42 mouse cellular contexts compared by ENCODE assay signal in the genomic region with DNA sequence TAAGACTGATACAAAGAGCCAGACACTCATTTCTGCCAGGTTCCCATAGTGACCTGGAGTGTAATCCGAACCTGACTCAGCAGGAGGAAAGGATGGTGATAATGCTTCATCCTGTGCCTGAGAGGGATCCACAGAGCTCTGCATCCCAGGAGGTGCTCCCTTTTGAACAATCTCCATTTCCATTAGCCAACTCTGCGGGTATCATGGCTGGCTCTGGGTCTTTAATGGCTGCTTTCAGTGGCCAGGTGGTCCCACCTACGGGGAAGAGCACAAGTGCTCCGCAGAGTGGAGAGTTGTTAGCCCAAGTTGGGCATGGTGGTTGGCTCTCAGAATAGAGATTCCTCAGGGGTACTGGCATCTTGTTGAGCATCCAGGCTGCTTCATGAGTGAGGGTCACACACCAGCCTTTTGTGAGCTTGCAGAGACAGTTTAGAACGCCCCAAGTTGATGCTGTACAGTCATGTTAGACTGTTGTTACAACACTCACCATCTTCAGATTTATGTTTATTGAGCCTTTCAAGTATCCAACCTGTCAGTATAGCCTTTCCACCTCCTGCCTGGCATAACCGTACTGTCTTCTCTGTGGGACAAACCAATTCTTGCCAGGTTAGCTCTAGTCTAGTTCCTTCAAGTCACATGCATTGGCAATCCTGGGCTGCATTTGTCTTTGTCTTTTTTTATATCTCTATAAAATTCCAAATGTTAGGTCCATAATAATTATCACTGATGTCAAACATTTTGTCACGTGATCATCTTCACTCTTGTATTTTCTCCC. TPM values are rescaled to one million over a fixed set of nuclear protein-coding genes. Genes with fewer than 3 reads are reported as not detected.
DNase-seq lines count a peak whose midpoint lies in the region; ATAC-seq and TF ChIP-seq lines count a peak whose summit lies in the region.
"Had no signal": no experiment of that assay in that cellular context is flagged by ENCODE, and none has a peak within 500 bp of the region (broad histone marks: within the 10 kb centered on the region; RNA-seq: fewer than 3 reads in every experiment).

No protein-coding gene starts in this region.

- no peak for TF ChIP-seq CTCF in lung, postnatal 0 days (IDR thresholded peaks at IDR 0.05)

- no peak overlapping the region for H3K27ac ChIP-seq in hindbrain, embryonic 16.5 days (ENCODE audit: low read depth, low read length)
- no peak overlapping the region for H3K27ac ChIP-seq in hindbrain, embryonic 10.5 days
- H3K27ac ChIP-seq in lung, postnatal 0 days (ENCODE audit: low read length), result no peak overlapping the region
- H3K27ac ChIP-seq in midbrain, embryonic 10.5 days (replicated peaks), result no peak overlapping the region
- H3K27ac ChIP-seq: embryonic facial prominence, embryonic 12.5 days; forebrain, embryonic 15.5 days; gastrocnemius, adult 2 months; heart, adult 2 months; hindbrain, embryonic 15.5 days; kidney, embryonic 15.5 days; layer of hippocampus, adult 2 months; left cerebral cortex, adult 2 months; limb, embryonic 10.5 days; limb, embryonic 15.5 days; liver, embryonic 13.5 days; macrophage; stomach, postnatal 0 days had no signal

- H3K4me2 ChIP-seq in hindbrain, embryonic 16.5 days (ENCODE audit: low read length), result no peak overlapping the region
- no peak overlapping the region for H3K4me2 ChIP-seq in lung, postnatal 0 days (replicated peaks; ENCODE audit: low read depth, low read length)
- H3K4me2 ChIP-seq: embryonic facial prominence, embryonic 12.5 days; forebrain, embryonic 15.5 days; heart, embryonic 12.5 days; hindbrain, embryonic 15.5 days; kidney, embryonic 15.5 days; limb, embryonic 15.5 days; liver, embryonic 13.5 days had no signal

- ATAC-seq in hindbrain, embryonic 16.5 days, result peak; percentile 56; the same call in 1 of the 2 replicates
- no peak for ATAC-seq in lung, postnatal 0 days
- ATAC-seq: activated CD4-positive, CD25-positive, alpha-beta regulatory T cell, adult 4 months; forebrain, embryonic 15.5 days; midbrain, embryonic 16.5 days had no signal

- H3K4me1 ChIP-seq in hindbrain, embryonic 16.5 days (ENCODE audit: control insufficient read depth, insufficient read depth, low read depth, low read length), result no peaks in the 10 kb centered on the region
- no peaks in the 10 kb centered on the region for H3K4me1 ChIP-seq in hindbrain, embryonic 10.5 days (replicated peaks)
- peaks cover 4% of the 10 kb centered on the region; the same call in 1 of the 2 replicates for H3K4me1 ChIP-seq in lung, postnatal 0 days (ENCODE audit: insufficient read depth, low read depth, low read length)
- no peaks in the 10 kb centered on the region for H3K4me1 ChIP-seq in midbrain, embryonic 10.5 days
- H3K4me1 ChIP-seq: embryonic facial prominence, embryonic 12.5 days; forebrain, embryonic 15.5 days; heart, embryonic 12.5 days; hindbrain, embryonic 15.5 days; kidney, embryonic 15.5 days; limb, embryonic 15.5 days; liver, embryonic 13.5 days had no signal

- no peak overlapping the region for H3K9ac ChIP-seq in hindbrain, embryonic 16.5 days (ENCODE audit: low read depth, low read length)
- no peak overlapping the region for H3K9ac ChIP-seq in lung, postnatal 0 days (replicated peaks; ENCODE audit: low read depth)
- H3K9ac ChIP-seq: embryonic facial prominence, embryonic 12.5 days; forebrain, embryonic 15.5 days; heart, embryonic 12.5 days; hindbrain, embryonic 15.5 days; kidney, embryonic 15.5 days; limb, embryonic 15.5 days; liver, embryonic 13.5 days had no signal

- DNase-seq in hindbrain, embryonic 10.5 days (ENCODE audit: low spot score), result no peak
- DNase-seq in cerebellum, adult 11-12 months, result peak; percentile 92
- DNase-seq in cerebellum, adult 9-11 months, result peak; percentile 92
- no peak for DNase-seq in MN1 (ENCODE audit: low spot score)
- DNase-seq in lung, postnatal 0 days (ENCODE audit: low spot score), result no peak
- DNase-seq in midbrain, embryonic 10.5 days (ENCODE audit: low spot score), result no peak
- no peak for DNase-seq in left cerebral cortex, postnatal 25 days (ENCODE audit: low spot score in 2 of 2)
- DNase-seq: adrenal gland, adult 2 months; adrenal gland, postnatal 36 days; gastrocnemius, adult 2 months; gastrocnemius, postnatal 36 days; heart, adult 2 months; kidney, adult 18-20 months; kidney, postnatal 25 days; liver, embryonic 13.5 days; lung, adult 18-20 months; lung, postnatal 10 days; right cerebral cortex, adult 18-20 months; thymus, adult 18-20 months; thymus, postnatal 25 days had no signal

- intact Hi-C loops in left cerebral cortex, postnatal 25 days (cut with DNase I), result no loop called here

- no peaks in the 10 kb centered on the region for H3K27me3 ChIP-seq in hindbrain, embryonic 16.5 days (replicated peaks; ENCODE audit: control insufficient read depth, insufficient read depth, low read length)
- no peaks in the 10 kb centered on the region for H3K27me3 ChIP-seq in hindbrain, embryonic 10.5 days (ENCODE audit: insufficient read depth, poor library complexity, severe bottlenecking)
- H3K27me3 ChIP-seq in lung, postnatal 0 days (replicated peaks; ENCODE audit: insufficient read depth, low read length), result no peaks in the 10 kb centered on the region
- no peaks in the 10 kb centered on the region for H3K27me3 ChIP-seq in midbrain, embryonic 10.5 days (ENCODE audit: low read depth, poor library complexity, severe bottlenecking)
- H3K27me3 ChIP-seq: embryonic facial prominence, embryonic 12.5 days; forebrain, embryonic 15.5 days; heart, embryonic 12.5 days; hindbrain, embryonic 15.5 days; kidney, embryonic 15.5 days; limb, embryonic 15.5 days; liver, embryonic 13.5 days had no signal

- TF ChIP-seq EP300 in lung, postnatal 0 days (IDR thresholded peaks at IDR 0.05), result no peak

- no peaks in the 10 kb centered on the region for H3K9me3 ChIP-seq in hindbrain, embryonic 16.5 days (ENCODE audit: control insufficient read depth, low read length)
- no peaks in the 10 kb centered on the region for H3K9me3 ChIP-seq in hindbrain, embryonic 10.5 days
- H3K9me3 ChIP-seq in lung, postnatal 0 days (ENCODE audit: low read length), result no peaks in the 10 kb centered on the region
- H3K9me3 ChIP-seq in midbrain, embryonic 10.5 days (replicated peaks), result no peaks in the 10 kb centered on the region
- H3K9me3 ChIP-seq: embryonic facial prominence, embryonic 12.5 days; forebrain, embryonic 15.5 days; heart, embryonic 12.5 days; hindbrain, embryonic 15.5 days; kidney, embryonic 15.5 days; limb, embryonic 10.5 days; limb, embryonic 15.5 days; liver, embryonic 13.5 days had no signal

- H3K4me3 ChIP-seq in hindbrain, embryonic 16.5 days (ENCODE audit: low read length), result no peak overlapping the region
- H3K4me3 ChIP-seq in hindbrain, embryonic 10.5 days, result no peak overlapping the region
- H3K4me3 ChIP-seq in lung, postnatal 0 days (ENCODE audit: low read depth, low read length), result no peak overlapping the region
- no peak overlapping the region for H3K4me3 ChIP-seq in midbrain, embryonic 10.5 days
- H3K4me3 ChIP-seq: embryonic facial prominence, embryonic 12.5 days; forebrain, embryonic 15.5 days; gastrocnemius, adult 2 months; heart, adult 2 months; heart, embryonic 12.5 days; hindbrain, embryonic 15.5 days; kidney, embryonic 15.5 days; layer of hippocampus, adult 2 months; left cerebral cortex, adult 2 months; limb, embryonic 10.5 days; limb, embryonic 15.5 days; liver, embryonic 13.5 days had no signal

- 80% methylated on average over 7 of the region's 7 CpGs for WGBS in hindbrain, embryonic 16.5 days
- 84% methylated on average over 7 of the region's 7 CpGs for WGBS in hindbrain, embryonic 10.5 days
- WGBS in lung, postnatal 0 days, result 82% methylated on average over 7 of the region's 7 CpGs
- 74% methylated on average over 7 of the region's 7 CpGs for WGBS in midbrain, embryonic 10.5 days

- H3K36me3 ChIP-seq in hindbrain, embryonic 16.5 days (ENCODE audit: control insufficient read depth, insufficient read depth, low read length), result no peaks in the 10 kb centered on the region
- no peaks in the 10 kb centered on the region for H3K36me3 ChIP-seq in hindbrain, embryonic 10.5 days
- H3K36me3 ChIP-seq in lung, postnatal 0 days (ENCODE audit: insufficient read depth, low read length), result no peaks in the 10 kb centered on the region
- H3K36me3 ChIP-seq in midbrain, embryonic 10.5 days, result no peaks in the 10 kb centered on the region
- H3K36me3 ChIP-seq: embryonic facial prominence, embryonic 12.5 days; forebrain, embryonic 15.5 days; heart, embryonic 12.5 days; hindbrain, embryonic 15.5 days; kidney, embryonic 15.5 days; limb, embryonic 10.5 days; limb, embryonic 15.5 days; liver, embryonic 13.5 days had no signal

RNA-seq across cellular contexts. Expression of a gene that starts 38.3 kb away (rescaled TPM):
- polyA plus RNA-seq in hindbrain, embryonic 16.5 days (2015; fragmentation: Nextera tagmentation; extraction: Ambion mirVana), result not detected in 2 replicates
- polyA plus RNA-seq in hindbrain, embryonic 10.5 days (2016; fragmentation: Nextera tagmentation; extraction: Ambion mirVana), result not detected in 2 replicates
- polyA plus RNA-seq in lung, postnatal 0 days (2015; fragmentation: Nextera tagmentation; extraction: Ambion mirVana), result 0.20 and 0.46 TPM in 2 replicates
- not detected in 2 replicates for polyA plus RNA-seq in midbrain, embryonic 10.5 days (2016; fragmentation: Nextera tagmentation; extraction: Ambion mirVana)
- not detected for total RNA-seq in left cerebral cortex, postnatal 25 days (2021)
- total RNA-seq: adrenal gland, adult 2 months; adrenal gland, postnatal 36 days; gastrocnemius, adult 2 months; gastrocnemius, postnatal 36 days; heart, adult 2 months; hematopoietic stem cell, adult 5-6 weeks; layer of hippocampus, adult 2 months; layer of hippocampus, postnatal 14 days; left cerebral cortex, adult 2 months; neutrophil, adult 5-6 weeks had no signal
- polyA plus RNA-seq: activated CD4-positive, CD25-positive, alpha-beta regulatory T cell, adult 4 months; adrenal gland, adult 2 months; C2C12; embryonic facial prominence, embryonic 12.5 days; forebrain, embryonic 15.5 days; frontal cortex, adult 2 months; heart, adult 2 months; heart, embryonic 12.5 days; heart, postnatal 0 days; hindbrain, embryonic 15.5 days; kidney, embryonic 15.5 days; limb, embryonic 10.5 days; limb, embryonic 15.5 days; liver, embryonic 13.5 days; macrophage; midbrain, embryonic 16.5 days; neural tube, embryonic 11.5 days; spleen, adult 2 months had no signal

RNA-seq across cellular contexts. Expression of a gene that starts 57.1 kb away (rescaled TPM):
- polyA plus RNA-seq in hindbrain, embryonic 16.5 days (2015; fragmentation: Nextera tagmentation; extraction: Ambion mirVana), result 0.14 and 0.17 TPM in 2 replicates
- polyA plus RNA-seq in hindbrain, embryonic 10.5 days (2016; fragmentation: Nextera tagmentation; extraction: Ambion mirVana), result not detected in 2 replicates
- 0.74 and 0.91 TPM in 2 replicates for polyA plus RNA-seq in lung, postnatal 0 days (2015; fragmentation: Nextera tagmentation; extraction: Ambion mirVana)
- 0.07 TPM in 1 of 2 replicates, not detected in the other for polyA plus RNA-seq in midbrain, embryonic 10.5 days (2016; fragmentation: Nextera tagmentation; extraction: Ambion mirVana)
- under 1 TPM in 1 of 2 experiments, not detected in 1; 0.18 TPM for total RNA-seq in left cerebral cortex, postnatal 25 days (2021)
- total RNA-seq: adrenal gland, adult 2 months; adrenal gland, postnatal 36 days; gastrocnemius, adult 2 months; heart, adult 2 months; hematopoietic stem cell, adult 5-6 weeks; left cerebral cortex, adult 2 months; neutrophil, adult 5-6 weeks had no signal
- polyA plus RNA-seq: adrenal gland, adult 2 months; C2C12; embryonic facial prominence, embryonic 12.5 days; forebrain, embryonic 15.5 days; heart, embryonic 12.5 days; kidney, embryonic 15.5 days; limb, embryonic 10.5 days; liver, embryonic 13.5 days; macrophage; neural tube, embryonic 11.5 days; spleen, adult 2 months had no signal

Comparison
In these comparisons a context has a peak if more than half of its experiments do, and no peak if none do; other contexts are left out.
1. DNase-seq: peak in cerebellum, adult 11-12 months (single experiment) and cerebellum, adult 9-11 months (single experiment); none in hindbrain, embryonic 10.5 days (single experiment), MN1 (single experiment), lung, postnatal 0 days (single experiment), midbrain, embryonic 10.5 days (single experiment) and left cerebral cortex, postnatal 25 days (0 of 2).